Mouse (Mus musculus): ENCODE data around the gene 1110032F04Rik. TPM values are rescaled to one million over a fixed set of nuclear protein-coding genes. Genes with fewer than 3 reads are reported as not detected.
A peak's percentile ranks its signal among the peaks of the same experiment; 100 is the strongest.
"Not testable (repeated sequence)": the region's sequence is repeated elsewhere in the genome, so short reads cannot be mapped to it uniquely, and the experiment has no call there.

1110032F04Rik gene
- polyA plus RNA-seq, 1 experiment from 2014 or later: 0.30 TPM

- WGBS: 87% methylated on average over 5 of the region's 5 CpGs
- Histone ChIP-seq H3K27ac (replicated peaks) (no peak overlapping the region), H3K4me1 (replicated peaks; ENCODE audit: control insufficient read depth, insufficient read depth) (no peaks in the 10 kb centered on the region), H3K36me3 (ENCODE audit: control insufficient read depth, insufficient read depth, low read length) (no peaks in the 10 kb centered on the region), H3K27me3 (ENCODE audit: control insufficient read depth, insufficient read depth, low read length) (no peaks in the 10 kb centered on the region), H3K4me3 (ENCODE audit: low read depth, low read length) (no peak overlapping the region), H3K4me2 (replicated peaks; ENCODE audit: low read depth) (no peak overlapping the region), H3K9me3 (ENCODE audit: control insufficient read depth, low read length) (no peaks in the 10 kb centered on the region), H3K9ac (ENCODE audit: low read length) (no peak overlapping the region)
- TF ChIP-seq EP300 (optimal IDR thresholded peaks at IDR 0.05): no peak
- peak; percentile 18; the same call in 1 of the 2 replicates for TF ChIP-seq CTCF (IDR thresholded peaks at IDR 0.05; ENCODE audit: low read depth)
- DNase-seq (ENCODE audit: low spot score) (no peak), ATAC-seq (ENCODE audit: low FRiP score, low TSS enrichment) (no peak)
Measured at GRCm38 (mm10) chr3:68897154-68897553, 27.8 kb downstream of the 1110032F04Rik start.

- H3K9me3 ChIP-seq (ENCODE audit: control insufficient read depth, low read length); H3K36me3 ChIP-seq (ENCODE audit: control insufficient read depth, insufficient read depth, low read length); H3K9ac ChIP-seq (ENCODE audit: low read length); H3K27me3 ChIP-seq (ENCODE audit: control insufficient read depth, insufficient read depth, low read length); DNase-seq (ENCODE audit: low spot score); H3K4me3 ChIP-seq (ENCODE audit: low read depth, low read length); H3K4me1 ChIP-seq (replicated peaks; ENCODE audit: control insufficient read depth, insufficient read depth); H3K4me2 ChIP-seq (replicated peaks; ENCODE audit: low read depth); H3K27ac ChIP-seq (replicated peaks): not testable (repeated sequence)
- whole genome bisulfite sequencing: 84% methylated on average over 19 of the region's 20 CpGs
- ATAC-seq (ENCODE audit: low FRiP score, low TSS enrichment): peak; percentile 82; the same call in 1 of the 2 replicates
Measured at GRCm38 (mm10) chr3:68902636-68903035, 33.2 kb downstream of the 1110032F04Rik start.

GRCm38 (mm10) chr3:68904902-68905778, 35.8 kb downstream of the 1110032F04Rik start:
- ATAC-seq (ENCODE audit: low FRiP score, low TSS enrichment): no peak
- no peaks in the 10 kb centered on the region for H3K4me1 ChIP-seq (replicated peaks; ENCODE audit: control insufficient read depth, insufficient read depth)
- H3K36me3 ChIP-seq (ENCODE audit: control insufficient read depth, insufficient read depth, low read length): no peaks in the 10 kb centered on the region
- H3K4me2 ChIP-seq (replicated peaks; ENCODE audit: low read depth): no peak overlapping the region
- no peaks in the 10 kb centered on the region for H3K27me3 ChIP-seq (ENCODE audit: control insufficient read depth, insufficient read depth, low read length)
- no peaks in the 10 kb centered on the region for H3K9me3 ChIP-seq (ENCODE audit: control insufficient read depth, low read length)
- DNase-seq (ENCODE audit: low spot score): no peak
- WGBS: 47% methylated on average over 2 of the region's 2 CpGs
- H3K27ac ChIP-seq (replicated peaks): no peak overlapping the region
- TF ChIP-seq CTCF (IDR thresholded peaks at IDR 0.05; ENCODE audit: low read depth): no peak
- no peak for TF ChIP-seq EP300 (optimal IDR thresholded peaks at IDR 0.05)
- no peak overlapping the region for H3K4me3 ChIP-seq (ENCODE audit: low read depth, low read length)
- H3K9ac ChIP-seq (ENCODE audit: low read length): no peak overlapping the region

- Histone ChIP-seq H3K9ac (ENCODE audit: low read length) (no peak overlapping the region), H3K4me3 (ENCODE audit: low read depth, low read length) (no peak overlapping the region), H3K27ac (replicated peaks) (no peak overlapping the region), H3K9me3 (ENCODE audit: control insufficient read depth, low read length) (no peaks in the 10 kb centered on the region), H3K27me3 (ENCODE audit: control insufficient read depth, insufficient read depth, low read length) (no peaks in the 10 kb centered on the region), H3K4me2 (replicated peaks; ENCODE audit: low read depth) (no peak overlapping the region), H3K4me1 (replicated peaks; ENCODE audit: control insufficient read depth, insufficient read depth) (no peaks in the 10 kb centered on the region), H3K36me3 (ENCODE audit: control insufficient read depth, insufficient read depth, low read length) (no peaks in the 10 kb centered on the region)
- DNase-seq (ENCODE audit: low spot score) (no peak), ATAC-seq (ENCODE audit: low FRiP score, low TSS enrichment) (no peak)
- 92% methylated on average over 4 of the region's 4 CpGs for WGBS
- no peak for TF ChIP-seq CTCF (IDR thresholded peaks at IDR 0.05; ENCODE audit: low read depth)
- TF ChIP-seq EP300 (optimal IDR thresholded peaks at IDR 0.05): no peak
Measured at GRCm38 (mm10) chr3:68907509-68907908, 38.1 kb downstream of the 1110032F04Rik start.

Other genes starting within 250 kb of the 1110032F04Rik start
- 0.10 TPM in 1 of 2 replicates, not detected in the other for gene Il12a, start 178.9 kb upstream of the 1110032F04Rik start, polyA plus RNA-seq (2015; fragmentation: Nextera tagmentation; extraction: Ambion mirVana)
- gene Ift80, start 135.0 kb downstream of the 1110032F04Rik start, polyA plus RNA-seq (2015; fragmentation: Nextera tagmentation; extraction: Ambion mirVana): 2.2 TPM in 2 replicates
- 47.7 and 56.4 TPM in 2 replicates for gene Smc4, start 135.2 kb downstream of the 1110032F04Rik start, polyA plus RNA-seq (2015; fragmentation: Nextera tagmentation; extraction: Ambion mirVana)
- gene Trim59, start 175.2 kb downstream of the 1110032F04Rik start, polyA plus RNA-seq (2015; fragmentation: Nextera tagmentation; extraction: Ambion mirVana): 17.6 and 24.4 TPM in 2 replicates

Data from stomach, postnatal 0 days (tissue).